Mouse (Mus musculus) CD4-positive, CD25-positive, alpha-beta regulatory T cell, adult 4 months (primary cell): Measurements from ENCODE around the gene Car14. TPM values are rescaled to one million over a fixed set of nuclear protein-coding genes. Genes with fewer than 3 reads are reported as not detected.
"Not testable (repeated sequence)": the region's sequence is repeated elsewhere in the genome, so short reads cannot be mapped to it uniquely, and the experiment has no call there.

Experiments
- ATAC-seq: one replicate; pipeline ENCODE4 v1.8.0; 2017
- polyA plus RNA-seq, 2 experiments: library from polyadenylated mRNA; unstranded; fragments of 100-300 nt; shearing (Covaris generic); gene quantifications; one replicate each; pipeline ENCODE4 v1.2.1; 2017

Car14 gene
- polyA plus RNA-seq: under 1 TPM in 1 of 2 experiments, not detected in 1; 0.39 TPM

DNA sequence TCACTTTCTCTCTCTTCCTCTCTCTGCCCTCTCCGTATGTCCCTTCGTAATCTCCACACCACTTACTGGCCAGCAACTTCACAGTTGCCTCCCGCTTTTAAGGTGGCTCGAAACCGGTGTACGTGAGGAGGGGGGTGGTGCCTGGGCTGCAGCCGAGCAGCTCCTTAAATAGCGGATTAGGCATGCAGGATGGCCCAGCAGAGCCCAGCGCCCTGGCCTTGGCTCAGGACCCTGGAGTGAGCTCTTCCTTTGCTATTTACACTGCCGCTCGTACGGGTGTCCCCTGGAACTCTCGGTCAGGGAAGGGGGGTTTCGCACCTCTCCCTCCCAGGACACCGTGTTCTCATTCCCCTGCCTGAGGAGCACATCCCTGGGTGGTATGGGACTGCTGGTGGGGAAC lies at the start of gene Car14:
TSS of gene Car14 (minus strand) at position 124 of the 400 bp plus-strand sequence.
- no peak for ATAC-seq

DNA sequence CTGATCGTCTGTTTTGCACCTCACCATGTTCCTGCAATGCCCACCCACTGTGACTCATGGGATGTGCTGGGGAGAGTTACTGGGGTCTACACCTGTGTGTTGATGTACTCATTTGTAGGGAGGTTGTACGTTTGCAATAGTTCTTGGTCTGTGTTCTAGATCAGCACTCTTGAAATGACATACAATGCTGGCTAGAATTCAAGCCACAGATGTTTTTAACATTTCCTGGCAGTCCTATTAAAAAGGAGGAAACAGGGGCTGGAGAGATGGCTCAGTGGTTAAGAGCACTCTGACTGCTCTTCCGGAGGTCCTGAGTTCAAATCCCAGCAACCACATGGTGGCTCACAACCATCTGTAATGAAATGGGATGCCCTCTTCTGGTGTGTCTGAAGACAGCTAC lies 49.0 kb upstream of the Car14 start:
- no peak for ATAC-seq

DNA sequence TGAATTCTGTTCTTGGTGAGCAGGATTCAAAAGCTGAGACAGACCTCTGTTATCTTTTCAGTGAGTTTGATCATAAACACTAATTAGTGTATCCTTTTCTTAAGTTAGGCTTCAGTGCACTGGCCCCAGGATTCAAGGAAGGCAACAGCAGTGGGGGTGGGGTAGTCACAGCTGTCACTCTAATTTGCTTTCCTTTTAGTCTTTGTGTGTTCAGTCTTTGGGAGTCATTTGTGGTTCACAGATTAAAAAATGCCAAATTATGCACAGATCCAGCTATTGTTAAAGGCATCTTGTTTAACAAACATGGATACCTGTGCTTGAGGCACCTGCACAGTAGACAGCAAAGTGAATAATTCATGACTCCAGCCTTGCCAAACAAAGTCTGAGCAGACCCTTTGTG lies 48.5 kb upstream of the Car14 start:
- no peak for ATAC-seq

DNA sequence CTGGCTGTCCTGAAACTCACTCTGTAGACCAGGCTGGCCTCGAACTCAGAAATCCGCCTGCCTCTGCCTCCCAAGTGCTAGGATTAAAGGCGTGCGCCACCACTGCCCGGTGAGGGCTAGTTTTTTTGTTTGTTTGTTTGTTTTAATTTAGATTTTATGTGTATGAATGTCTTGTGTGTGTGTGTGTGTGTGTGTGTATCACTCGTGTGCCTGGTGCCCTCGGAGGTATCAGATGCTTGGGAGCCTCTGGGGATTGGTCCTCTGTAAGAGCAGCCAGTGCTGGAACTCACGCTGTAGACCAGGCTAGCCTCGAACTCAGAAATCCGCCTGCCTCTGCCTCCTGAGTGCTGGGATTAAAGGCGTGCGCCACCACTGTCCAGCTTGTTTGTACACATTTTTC lies 47.1 kb upstream of the Car14 start:
- ATAC-seq: not testable (repeated sequence)

DNA sequence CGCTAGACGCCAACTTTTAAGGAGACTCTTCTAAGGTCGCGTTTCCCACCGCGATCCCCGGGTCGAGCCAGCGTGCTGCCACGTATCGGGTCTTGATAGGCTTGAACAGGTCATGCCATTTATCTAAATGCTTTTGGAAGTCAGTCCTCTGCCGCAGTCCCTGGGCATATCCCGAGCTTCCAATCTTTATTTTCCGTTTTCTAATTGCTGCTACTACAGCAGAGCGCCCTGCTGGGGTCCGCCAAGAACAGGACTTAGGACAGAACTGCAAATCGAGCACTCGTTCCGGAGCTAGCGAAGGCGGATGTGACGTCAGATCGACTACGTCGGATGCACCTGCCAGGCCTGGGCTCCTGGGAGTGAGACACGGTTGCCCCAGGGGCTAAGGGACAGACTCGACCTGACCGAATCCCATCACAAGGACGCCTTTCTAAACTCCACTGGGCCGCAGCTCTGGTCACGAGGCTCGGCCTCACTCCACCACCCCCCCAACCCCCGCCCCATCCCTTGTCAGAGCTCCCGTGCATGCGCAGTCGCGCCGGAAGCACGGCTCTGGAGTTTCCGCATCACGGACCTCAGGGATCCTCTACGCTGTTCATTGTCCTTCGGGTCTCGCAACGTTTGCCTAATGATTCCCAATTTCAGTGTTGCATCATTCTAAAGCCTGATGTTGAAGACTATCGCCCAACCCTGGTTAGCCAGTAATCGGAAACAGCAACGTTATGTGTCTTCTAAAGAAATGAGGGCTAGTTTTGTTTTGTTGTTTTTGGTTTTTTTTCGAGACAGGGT lies 46.5 kb upstream of the Car14 start:
- ATAC-seq: peak; percentile 90

DNA sequence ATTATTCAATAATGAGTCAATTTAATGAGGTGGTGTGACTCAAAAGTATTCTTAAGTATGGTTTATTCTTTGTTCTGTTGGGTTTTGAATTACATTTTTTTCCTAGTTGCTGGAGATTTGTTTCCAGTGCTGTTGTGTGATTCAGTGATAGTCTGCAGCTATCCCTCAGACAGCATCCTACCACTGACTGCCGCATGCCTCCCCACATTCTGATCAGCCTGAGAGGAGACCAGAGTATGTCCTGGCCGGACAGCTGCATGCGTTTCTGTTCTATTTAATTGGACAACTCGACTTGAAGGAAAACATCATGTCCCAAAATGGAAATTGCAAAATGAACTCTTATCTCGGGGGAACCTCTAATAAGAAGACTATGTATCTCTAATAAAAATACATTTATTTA lies 43.8 kb upstream of the Car14 start:
- ATAC-seq: no peak

DNA sequence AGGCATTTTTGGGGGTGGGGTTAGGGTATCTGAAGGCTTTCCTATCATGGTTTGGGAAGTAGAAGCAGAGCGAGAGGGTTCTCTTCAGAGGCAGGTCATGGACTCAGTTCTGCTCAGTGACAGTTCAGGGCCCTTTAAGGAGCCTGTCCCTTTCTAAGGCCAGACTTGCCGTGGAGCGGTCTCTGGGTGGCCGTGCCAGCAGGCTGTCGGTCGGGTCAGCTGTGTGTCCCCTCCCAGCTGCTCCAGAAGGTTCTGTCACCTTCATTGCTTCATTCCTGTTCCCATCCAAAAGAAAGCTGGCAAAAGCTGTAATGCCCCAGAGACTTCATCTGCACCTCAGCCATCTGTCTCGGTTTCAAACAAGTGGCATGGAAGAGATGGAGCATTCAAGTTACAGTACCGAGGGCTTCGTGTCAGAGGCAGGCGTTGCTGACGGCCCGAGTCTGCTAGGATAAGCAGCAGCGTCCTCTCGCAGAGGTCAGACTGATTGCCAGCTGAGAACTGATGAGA lies 41.3 kb upstream of the Car14 start:
- ATAC-seq: no peak

DNA sequence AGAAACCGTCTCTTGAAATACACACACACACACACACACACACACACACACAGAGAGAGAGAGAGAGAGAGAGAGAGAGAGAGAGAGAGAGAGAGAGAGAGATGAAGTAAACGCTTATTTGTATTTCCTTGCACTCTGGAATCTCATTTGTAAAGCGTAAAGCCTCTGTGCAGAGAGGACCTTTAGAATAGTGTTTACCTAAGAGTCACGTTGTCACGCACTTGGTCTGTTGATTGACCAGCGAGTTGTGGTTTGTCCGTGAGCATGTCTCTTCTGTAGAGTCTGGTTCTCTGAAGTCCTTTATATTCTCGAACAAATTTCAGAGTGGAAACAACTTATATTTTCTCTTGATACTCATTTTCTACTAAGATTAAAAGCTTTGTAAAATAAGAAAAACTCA lies 40.3 kb upstream of the Car14 start:
- ATAC-seq: no peak

DNA sequence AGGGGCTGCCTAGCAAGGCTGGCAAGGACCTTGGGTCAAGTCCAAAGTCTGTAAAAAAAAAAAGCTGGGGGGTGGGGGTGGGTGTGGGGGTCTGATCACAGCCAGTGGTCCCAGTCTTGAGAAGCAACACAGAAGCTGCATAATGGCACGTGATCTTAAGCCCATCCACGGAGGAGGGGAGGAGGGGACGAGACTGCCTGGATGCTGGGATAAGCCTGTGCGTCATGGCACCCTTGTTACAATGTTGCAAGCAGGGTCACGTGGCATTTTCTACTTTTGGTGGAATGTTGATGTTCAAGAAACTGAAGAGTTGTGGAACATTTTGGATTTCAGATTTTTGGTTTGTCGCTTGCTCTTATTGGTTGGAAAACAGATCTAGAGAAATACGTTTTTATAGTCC lies 38.7 kb upstream of the Car14 start:
- ATAC-seq: no peak

DNA sequence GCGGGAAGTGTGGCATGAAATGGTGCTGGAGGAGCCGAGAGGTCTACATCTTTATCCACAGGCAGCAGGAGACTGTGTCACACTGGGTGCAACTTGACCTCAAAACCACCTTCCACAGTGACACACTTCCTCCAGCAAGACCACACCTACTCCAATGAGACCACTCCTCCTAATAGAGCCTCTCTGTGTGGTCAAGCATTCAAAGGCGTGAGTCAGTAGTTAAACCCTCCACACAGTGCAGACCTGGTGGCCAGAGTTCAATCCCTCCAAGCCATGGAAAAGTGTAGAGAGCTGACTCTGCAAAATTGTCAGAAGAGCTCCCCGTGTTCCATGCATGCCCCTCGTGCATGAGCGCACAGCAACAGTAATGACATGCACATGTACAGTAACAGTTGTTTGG lies 38.3 kb upstream of the Car14 start:
- ATAC-seq: no peak

DNA sequence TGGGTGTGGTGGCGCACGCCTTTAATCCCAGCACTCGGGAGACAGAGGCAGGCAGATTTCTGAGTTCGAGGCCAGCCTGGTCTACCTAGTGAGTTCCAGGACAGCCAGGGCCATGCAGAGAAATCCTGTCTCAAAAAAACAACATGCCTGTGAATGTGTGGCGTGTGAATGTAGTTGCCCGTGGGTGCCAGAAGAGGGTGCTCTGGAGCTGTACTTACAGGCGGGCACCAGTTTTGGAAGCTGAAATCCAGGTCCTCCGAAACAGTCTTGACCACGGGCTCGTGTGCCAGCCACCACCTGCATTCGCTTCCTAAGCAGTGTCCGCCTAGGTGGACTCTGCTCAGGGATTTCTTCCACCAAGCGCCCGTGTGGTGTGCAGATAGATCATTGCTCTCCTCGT lies 34.3 kb upstream of the Car14 start:
- no peak for ATAC-seq

DNA sequence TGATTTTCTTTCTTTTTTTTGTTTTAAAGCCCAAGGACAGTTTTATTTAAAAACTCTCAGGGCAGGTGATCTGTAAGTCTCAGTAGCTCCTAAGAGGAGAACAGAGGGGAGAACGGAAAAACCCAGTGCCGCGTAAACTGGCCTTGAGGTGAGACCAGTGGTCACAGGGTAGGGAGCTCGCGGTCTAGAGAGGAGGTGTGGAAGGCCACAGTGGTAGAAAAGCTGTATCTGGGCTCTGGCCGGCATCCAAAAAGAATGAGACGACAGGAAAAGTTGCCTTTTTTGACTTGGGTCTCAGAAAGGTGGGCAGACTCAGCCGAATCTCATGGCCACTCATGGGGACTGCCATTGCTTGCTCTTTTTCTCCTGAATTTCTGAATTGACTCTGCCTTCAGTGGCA lies 33.7 kb upstream of the Car14 start:
- no peak for ATAC-seq

DNA sequence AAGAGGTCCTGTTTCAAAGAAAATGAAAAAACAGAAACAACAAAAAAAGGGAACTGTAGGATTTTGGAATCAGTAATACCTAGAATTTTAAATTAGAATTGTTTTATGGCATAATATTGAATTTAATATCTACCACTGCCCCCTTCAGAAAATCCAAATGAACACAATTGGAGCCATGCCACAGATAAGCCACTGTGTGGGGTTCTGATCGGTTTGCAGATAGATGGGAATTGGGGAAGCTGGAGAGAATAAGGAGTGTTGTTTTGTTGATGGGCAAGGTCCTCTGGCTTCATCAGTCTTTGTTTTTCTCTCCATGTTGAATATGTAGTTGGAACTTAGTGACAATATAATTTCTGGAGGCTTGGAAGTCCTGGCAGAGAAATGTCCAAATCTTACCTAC lies 30.0 kb upstream of the Car14 start:
- ATAC-seq: no peak

DNA sequence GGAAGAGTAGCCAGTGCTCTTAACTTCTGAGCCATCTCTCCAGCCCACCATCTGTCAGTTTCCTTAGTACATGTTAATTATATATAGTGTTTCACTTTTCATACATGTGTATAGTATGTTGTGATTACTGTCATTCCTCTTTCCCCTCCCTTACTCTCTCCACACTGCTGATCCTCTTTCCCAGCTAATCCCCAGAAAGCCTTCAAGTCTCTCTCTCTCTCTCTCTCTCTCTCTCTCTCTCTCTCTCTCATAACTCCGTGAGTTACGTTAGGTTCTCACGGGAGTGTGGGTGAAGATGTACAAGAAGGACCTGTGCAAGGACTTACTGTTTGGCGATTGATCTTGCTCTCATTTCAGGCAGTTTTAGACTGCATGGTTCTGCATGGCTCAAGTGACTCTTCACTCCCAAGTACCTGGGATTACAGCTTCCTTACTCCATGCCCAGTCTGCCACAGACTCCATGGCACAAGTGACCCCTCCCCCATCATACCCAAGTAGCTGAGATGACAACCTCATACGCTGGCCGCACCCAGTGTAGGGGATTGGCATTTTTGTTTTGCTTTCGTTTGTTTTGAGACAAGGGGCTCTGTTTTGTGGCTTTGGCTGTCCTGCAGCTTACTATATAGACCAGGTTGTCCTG lies 28.7 kb upstream of the Car14 start:
- ATAC-seq: no peak

DNA sequence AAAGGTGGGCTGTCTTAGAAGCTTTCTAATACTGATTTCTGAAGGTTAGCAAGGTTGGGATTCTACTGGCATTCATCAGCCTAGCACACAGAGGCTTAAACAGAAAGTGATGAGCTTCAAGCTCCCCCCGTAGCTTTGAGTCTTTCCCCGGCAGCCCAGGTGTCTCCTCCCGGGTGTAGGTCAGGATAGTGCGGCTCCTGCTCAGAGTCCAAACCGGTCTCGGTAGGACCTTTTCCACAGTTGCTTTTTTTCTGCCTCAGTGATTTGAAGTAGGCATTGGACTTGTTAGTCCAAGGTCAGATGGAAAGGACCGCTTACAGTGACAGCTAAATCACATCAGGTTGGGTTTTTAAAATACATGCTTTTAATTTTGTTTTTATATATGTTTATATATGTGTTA lies 28.1 kb upstream of the Car14 start:
- ATAC-seq: no peak

DNA sequence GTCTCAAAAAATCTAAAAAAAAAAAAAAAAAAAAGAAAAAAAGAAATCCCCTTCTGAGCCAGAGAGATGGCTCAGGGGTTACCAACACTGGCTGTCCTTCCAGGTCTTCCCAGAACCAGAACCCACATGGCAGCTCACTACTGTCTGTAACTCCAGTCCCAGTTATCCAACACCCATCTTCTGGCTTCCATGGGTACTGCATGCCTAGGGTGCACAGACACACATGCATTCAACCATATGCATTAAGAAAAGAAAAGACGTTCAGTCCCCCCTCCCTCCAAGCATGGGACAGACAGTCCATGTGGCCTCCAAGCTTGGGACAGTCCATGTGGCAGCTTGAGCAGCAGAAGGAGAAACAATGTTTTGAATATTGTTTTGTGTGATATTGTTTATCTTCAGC lies 27.7 kb upstream of the Car14 start:
- no peak for ATAC-seq

DNA sequence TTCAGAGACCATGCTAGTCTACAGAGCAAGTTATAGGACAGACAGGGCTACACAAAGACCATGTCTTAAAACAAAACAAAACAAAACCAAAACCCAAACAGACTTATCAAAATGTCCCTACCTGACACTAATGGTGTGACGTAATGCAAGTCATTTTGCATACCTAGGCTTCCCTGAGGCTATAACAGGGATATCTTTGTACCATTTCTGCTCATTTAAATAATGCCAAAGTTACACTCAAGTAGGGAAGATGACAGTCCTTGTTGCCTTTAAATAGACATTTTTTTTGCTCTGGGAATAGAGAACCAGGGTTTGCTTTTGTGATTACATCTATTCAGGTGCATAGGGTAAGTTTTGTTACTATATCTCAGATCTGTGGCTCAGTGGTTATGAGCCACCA lies 27.0 kb upstream of the Car14 start:
- ATAC-seq: no peak

DNA sequence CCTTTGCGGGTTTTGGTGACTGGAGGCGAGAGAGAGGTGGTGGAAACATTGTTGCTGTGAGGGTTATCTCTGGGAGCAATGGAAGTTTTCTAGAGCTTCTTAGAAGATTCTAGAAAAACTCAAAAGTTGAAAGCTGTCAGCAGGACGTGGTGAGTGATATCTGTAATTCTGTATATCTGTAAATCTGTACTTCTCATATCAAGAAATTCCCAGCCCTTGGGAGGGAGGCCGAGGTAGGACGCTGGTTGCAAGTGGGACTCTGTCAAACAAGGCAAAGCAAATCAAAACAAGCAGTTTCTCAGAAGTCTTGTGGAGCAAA lies 25.9 kb upstream of the Car14 start:
- ATAC-seq: peak; percentile 16

DNA sequence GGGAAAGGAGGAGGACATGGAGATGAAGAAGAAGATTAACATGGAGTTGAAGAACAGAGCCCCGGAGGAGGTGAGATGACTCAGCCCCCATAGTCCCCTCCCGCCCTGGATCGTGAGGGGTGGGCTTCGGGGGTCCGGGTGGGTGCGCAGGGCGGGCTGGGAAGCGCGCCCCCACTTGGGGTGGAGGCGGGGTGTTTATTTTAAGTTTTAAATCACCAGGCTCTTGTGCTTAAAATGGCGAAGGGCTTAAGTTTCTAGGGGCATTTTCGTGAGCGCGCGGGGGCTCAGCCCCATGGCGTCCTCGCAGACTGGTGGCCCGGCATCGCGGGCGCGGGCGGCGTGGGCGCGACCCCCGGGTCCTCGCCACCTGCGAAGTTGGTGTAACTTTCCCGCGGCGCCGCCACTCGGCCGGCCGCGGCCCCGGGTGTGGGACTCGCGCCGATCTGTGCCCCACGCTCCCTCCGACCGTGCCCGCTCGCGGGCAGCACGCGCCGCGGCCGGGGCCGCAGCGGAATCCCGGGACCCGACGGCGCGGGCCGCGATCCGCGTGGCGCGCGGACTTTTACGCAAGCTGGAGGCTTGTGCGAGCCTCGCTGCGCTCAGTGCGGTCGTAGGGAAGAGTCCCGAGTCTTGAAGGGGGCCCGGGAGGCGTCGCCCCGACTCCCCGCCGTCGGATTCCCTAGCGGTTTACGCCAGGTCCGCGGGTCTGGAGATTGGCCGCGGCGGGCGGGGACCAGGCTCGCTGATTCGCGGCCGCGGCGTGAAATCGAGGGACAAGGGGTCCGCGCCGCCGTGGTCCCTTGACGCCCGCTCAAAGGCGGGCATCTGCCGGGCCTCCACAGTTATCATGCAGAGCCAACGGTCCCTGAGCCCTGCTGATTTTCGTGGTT lies 25.3 kb upstream of the Car14 start:
- peak; percentile 8 for ATAC-seq

DNA sequence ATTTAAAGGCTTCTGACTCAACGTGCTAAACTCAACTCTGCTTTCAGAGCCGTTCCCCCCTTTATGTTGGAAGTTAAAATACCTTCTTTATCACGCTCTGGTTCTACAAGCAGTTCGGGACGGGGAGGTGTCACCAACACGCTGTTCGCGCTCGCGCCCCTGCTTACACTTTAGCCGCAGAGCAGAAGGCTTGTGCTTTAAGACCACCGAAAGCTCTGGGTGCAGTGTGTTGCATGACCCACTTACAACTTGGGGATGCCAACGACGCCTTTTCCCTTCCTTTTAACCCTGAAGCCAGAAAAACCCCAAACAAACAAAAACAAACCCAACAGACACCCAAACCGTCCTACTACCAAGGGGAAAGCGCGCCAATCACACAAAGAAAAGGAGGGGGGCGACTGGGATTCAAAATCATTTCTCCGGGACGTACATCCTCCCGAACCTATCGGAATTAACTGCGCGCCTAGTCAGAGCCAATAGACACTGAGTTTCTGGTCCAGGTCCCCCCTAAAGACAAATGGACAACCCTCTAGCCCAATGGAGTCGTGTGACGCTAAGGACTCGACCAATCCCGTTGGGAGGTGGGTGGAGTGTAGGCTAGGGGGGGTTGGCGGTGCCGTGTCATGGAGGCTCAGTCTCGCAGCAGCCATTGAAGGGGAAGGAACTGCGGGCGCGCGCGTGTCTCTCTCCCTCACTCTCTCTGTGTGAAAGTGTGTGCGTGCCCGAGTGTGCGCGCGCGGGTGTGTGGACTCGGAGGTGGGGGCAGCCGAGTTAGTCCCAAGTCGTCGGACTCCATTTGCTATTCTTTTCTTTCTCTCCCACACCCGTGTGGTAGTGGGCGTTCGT lies 24.4 kb upstream of the Car14 start, which contains the start of gene Anp32e:
TSS of gene Anp32e (plus strand) at position 589 of the 846 bp plus-strand sequence.
- ATAC-seq: peak; percentile 97

DNA sequence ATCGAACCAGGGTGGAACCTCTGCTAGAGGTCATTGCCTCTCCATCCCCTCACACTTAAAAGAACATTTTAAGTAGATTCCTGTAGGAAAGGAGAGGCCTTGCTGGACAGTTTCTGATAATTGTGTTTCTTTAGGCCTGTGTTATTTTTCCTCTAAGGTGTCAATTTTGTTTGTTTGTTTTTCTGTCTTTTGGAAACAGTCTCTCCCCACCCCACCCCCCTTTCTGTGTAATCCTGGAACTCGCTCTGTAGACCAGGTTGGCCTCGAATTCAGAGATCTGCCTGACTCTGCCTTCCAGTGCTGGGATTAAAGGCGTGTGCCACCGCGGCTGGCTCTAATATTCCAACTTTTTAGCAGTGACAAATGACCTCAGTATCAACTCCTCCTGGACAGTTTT lies 23.8 kb upstream of the Car14 start:
- no peak for ATAC-seq

DNA sequence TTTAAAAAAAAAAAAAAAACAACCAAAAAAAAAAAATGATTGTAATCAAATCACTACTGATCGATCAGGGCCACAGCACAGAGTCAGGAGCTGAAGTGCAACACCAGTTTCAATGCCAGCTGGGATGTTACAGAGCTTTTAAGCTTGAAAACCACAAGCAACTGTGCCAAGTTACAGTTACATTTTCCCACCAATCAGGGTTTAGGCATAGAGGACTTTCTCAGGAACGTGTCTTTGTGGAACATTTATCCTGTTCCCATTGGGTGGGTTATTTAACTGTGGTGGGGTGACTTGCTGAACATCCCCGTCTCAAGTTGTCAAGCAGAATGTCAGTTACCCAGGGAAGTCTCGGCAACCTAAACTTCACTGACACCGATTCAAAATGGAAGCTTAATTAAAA lies 20.6 kb upstream of the Car14 start:
- no peak for ATAC-seq
